Mouse (Mus musculus): Measurements from ENCODE around the gene Nell2.

DNA sequence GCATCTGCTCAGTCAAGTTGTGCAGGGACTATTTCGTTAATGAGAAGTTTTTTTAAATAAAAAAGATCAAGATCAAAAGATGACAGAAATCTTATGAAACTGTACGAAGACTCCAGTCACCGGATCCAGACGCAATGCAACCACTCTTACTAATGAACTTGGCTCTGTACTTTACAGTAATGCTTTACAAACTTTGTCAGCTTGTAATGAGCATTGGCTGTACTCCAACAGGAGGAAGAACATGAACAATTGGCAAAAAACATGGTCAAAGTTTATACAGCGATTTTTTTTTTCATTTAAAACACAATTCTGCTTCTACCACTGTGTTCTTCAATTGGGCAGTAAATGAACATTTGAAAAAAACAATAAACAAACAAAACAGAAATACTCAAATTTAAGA, 21.7 kb upstream of the Nell2 start:
- TF ChIP-seq CTCF (IDR thresholded peaks at IDR 0.05; ENCODE audit: low read depth), result no peak
- TF ChIP-seq EP300 (IDR thresholded peaks at IDR 0.05; ENCODE audit: low read depth), result no peak

All from heart, postnatal 0 days (tissue).